Mouse (Mus musculus) Muller cell, postnatal 12 days (primary cell): ENCODE results near the gene Pls1.
A peak's percentile ranks its signal among the peaks of the same experiment; 100 is the strongest.

Source experiments
- DNase-seq: peaks from one replicate; pipeline ENCODE4 v3.0.0-alpha.2; 2015; ENCODE audit errors: inconsistent ontology term

Gene Pls1

GRCm38 (mm10) chr9:95704078-95704477 lies 141.0 kb downstream of the Pls1 start:
- DNase-seq = peak; percentile 25
